9 mouse cellular contexts compared by ENCODE assay signal in the genomic region with DNA sequence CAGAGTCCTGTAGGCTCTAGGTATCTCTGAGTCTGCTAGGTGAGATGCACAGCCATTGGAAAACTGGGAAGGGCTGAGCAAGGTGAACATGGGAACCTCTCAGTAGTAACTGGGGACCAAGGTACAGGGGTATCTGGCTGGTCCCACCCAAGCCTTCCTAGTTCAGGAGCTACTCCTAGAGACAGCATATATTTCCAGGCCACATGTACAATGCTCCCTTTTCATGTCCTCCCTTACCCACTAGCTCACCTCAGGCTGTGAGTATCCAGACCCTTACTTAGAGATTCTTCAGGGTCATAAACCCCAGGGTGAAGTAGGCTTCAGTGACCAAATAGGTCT. TPM values are rescaled to one million over a fixed set of nuclear protein-coding genes. Genes with fewer than 3 reads are reported as not detected.
DNase-seq lines count a peak whose midpoint lies in the region; ATAC-seq and TF ChIP-seq lines count a peak whose summit lies in the region.
"Had no signal": no experiment of that assay in that cellular context is flagged by ENCODE, and none has a peak within 500 bp of the region (broad histone marks: within the 10 kb centered on the region; RNA-seq: fewer than 3 reads in every experiment).

No protein-coding gene starts in this region.

- TF ChIP-seq CTCF in heart, adult 2 months (IDR thresholded peaks at IDR 0.05) = no peak
- TF ChIP-seq CTCF in midbrain, postnatal 0 days (IDR thresholded peaks at IDR 0.05) = no peak
- TF ChIP-seq CTCF in gastrocnemius, adult 2 months (IDR thresholded peaks at IDR 0.05) = no peak

- H3K4me3 ChIP-seq in heart, embryonic 16.5 days (ENCODE audit: low read length) = no peak overlapping the region; the same call in 1 of the 2 replicates
- H3K4me3 ChIP-seq in heart, adult 2 months = no peak overlapping the region
- H3K4me3 ChIP-seq in embryonic facial prominence, embryonic 12.5 days = peak overlapping the region; percentile 46
- peak overlapping the region; percentile 47 for H3K4me3 ChIP-seq in hindbrain, embryonic 15.5 days
- peak overlapping the region; percentile 56 for H3K4me3 ChIP-seq in midbrain, postnatal 0 days (ENCODE audit: low read depth, low read length)
- H3K4me3 ChIP-seq in gastrocnemius, adult 2 months = no peak overlapping the region; the same call in 1 of the 2 replicates

- no peak overlapping the region for H3K27ac ChIP-seq in heart, embryonic 16.5 days (ENCODE audit: low read length)
- no peak overlapping the region for H3K27ac ChIP-seq in heart, adult 2 months
- no peak overlapping the region for H3K27ac ChIP-seq in embryonic facial prominence, embryonic 12.5 days
- peak overlapping the region; percentile 76 for H3K27ac ChIP-seq in hindbrain, embryonic 15.5 days (replicated peaks)
- peak overlapping the region; percentile 83 for H3K27ac ChIP-seq in midbrain, postnatal 0 days (ENCODE audit: low read depth, low read length)
- no peak overlapping the region for H3K27ac ChIP-seq in gastrocnemius, adult 2 months

- no peak for TF ChIP-seq EP300 in heart, adult 2 months (IDR thresholded peaks at IDR 0.05; ENCODE audit: insufficient read depth, low read depth, low read length)

- H3K9ac ChIP-seq in heart, embryonic 16.5 days (ENCODE audit: low read length) = no peak overlapping the region; the same call in 1 of the 2 replicates
- H3K9ac ChIP-seq in heart, adult 2 months (ENCODE audit: low read depth, low read length) = no peak overlapping the region
- peak overlapping the region; percentile 62; the same call in 1 of the 2 replicates for H3K9ac ChIP-seq in embryonic facial prominence, embryonic 12.5 days
- H3K9ac ChIP-seq in hindbrain, embryonic 15.5 days = peak overlapping the region; percentile 61
- peak overlapping the region; percentile 84 for H3K9ac ChIP-seq in midbrain, postnatal 0 days (replicated peaks; ENCODE audit: low read length, poor library complexity, severe bottlenecking)

- ATAC-seq in heart, embryonic 16.5 days (replicated peaks; ENCODE audit: extremely low read depth, insufficient read depth, low FRiP score) = no peak
- ATAC-seq in embryonic facial prominence, embryonic 12.5 days (ENCODE audit: insufficient number of reproducible peaks, insufficient read depth, low FRiP score, low TSS enrichment) = no peak
- peak; percentile 39; the same call in 1 of the 2 replicates for ATAC-seq in hindbrain, embryonic 15.5 days (ENCODE audit: low FRiP score, low read depth)
- ATAC-seq in midbrain, postnatal 0 days (ENCODE audit: low FRiP score) = peak; percentile 48; the same call in 1 of the 2 replicates

- TF ChIP-seq POLR2A in heart, adult 2 months (IDR thresholded peaks at IDR 0.05; ENCODE audit: insufficient read depth, low read depth, low read length) = no peak

- H3K79me2 ChIP-seq in heart, adult 2 months (replicated peaks; ENCODE audit: control insufficient read depth, insufficient read depth, low read length) = no peaks in the 10 kb centered on the region

- no peaks in the 10 kb centered on the region for H3K4me1 ChIP-seq in heart, embryonic 16.5 days (ENCODE audit: control insufficient read depth, insufficient read depth, low read length)
- no peaks in the 10 kb centered on the region for H3K4me1 ChIP-seq in heart, adult 2 months (ENCODE audit: control insufficient read depth, insufficient read depth, low read length)
- H3K4me1 ChIP-seq in embryonic facial prominence, embryonic 12.5 days = peaks cover 8% of the 10 kb centered on the region; the same call in 1 of the 2 replicates
- H3K4me1 ChIP-seq in hindbrain, embryonic 15.5 days (replicated peaks) = peaks cover 17% of the 10 kb centered on the region; the same call in 1 of the 2 replicates
- H3K4me1 ChIP-seq in midbrain, postnatal 0 days (ENCODE audit: insufficient read depth, low read length) = peaks cover 7% of the 10 kb centered on the region; the same call in 1 of the 2 replicates

- no peaks in the 10 kb centered on the region; the same call in none of the 2 replicates for H3K27me3 ChIP-seq in heart, embryonic 16.5 days (ENCODE audit: control insufficient read depth, insufficient read depth, low read length)
- peaks cover 2% of the 10 kb centered on the region for H3K27me3 ChIP-seq in heart, adult 2 months (ENCODE audit: control insufficient read depth, insufficient read depth, low read length)
- peaks cover 16% of the 10 kb centered on the region for H3K27me3 ChIP-seq in embryonic facial prominence, embryonic 12.5 days
- no peaks in the 10 kb centered on the region for H3K27me3 ChIP-seq in hindbrain, embryonic 15.5 days
- H3K27me3 ChIP-seq in midbrain, postnatal 0 days (ENCODE audit: insufficient read depth, low read length) = no peaks in the 10 kb centered on the region
- H3K27me3 ChIP-seq: CH12.LX had no signal

- no peaks in the 10 kb centered on the region for H3K36me3 ChIP-seq in heart, embryonic 16.5 days (ENCODE audit: control insufficient read depth, insufficient read depth)
- H3K36me3 ChIP-seq in heart, adult 2 months (ENCODE audit: control insufficient read depth, insufficient read depth, low read length) = no peaks in the 10 kb centered on the region
- H3K36me3 ChIP-seq in embryonic facial prominence, embryonic 12.5 days = no peaks in the 10 kb centered on the region
- no peaks in the 10 kb centered on the region for H3K36me3 ChIP-seq in hindbrain, embryonic 15.5 days
- H3K36me3 ChIP-seq in midbrain, postnatal 0 days (ENCODE audit: insufficient read depth, low read length) = no peaks in the 10 kb centered on the region

- DNase-seq in heart, adult 2 months = no peak
- no peak for DNase-seq in midbrain, postnatal 0 days (ENCODE audit: low spot score)
- DNase-seq in thymus, postnatal 10 days (ENCODE audit: low spot score in 2 of 2) = no peak
- no peak for DNase-seq in urinary bladder, adult 2 months (ENCODE audit: low spot score)
- DNase-seq in gastrocnemius, adult 2 months = no peak

- H3K9me3 ChIP-seq in heart, embryonic 16.5 days (replicated peaks; ENCODE audit: control insufficient read depth, low read length) = no peaks in the 10 kb centered on the region
- no peaks in the 10 kb centered on the region for H3K9me3 ChIP-seq in embryonic facial prominence, embryonic 12.5 days
- H3K9me3 ChIP-seq in hindbrain, embryonic 15.5 days = no peaks in the 10 kb centered on the region
- H3K9me3 ChIP-seq in midbrain, postnatal 0 days (ENCODE audit: low read length) = no peaks in the 10 kb centered on the region

- intact Hi-C loops in heart, adult 2 months (cut with DNase I) = no loop called here
- intact Hi-C loops in gastrocnemius, adult 2 months (cut with DNase I) = no loop called here

- H3K4me2 ChIP-seq in heart, embryonic 16.5 days (ENCODE audit: low read depth, low read length) = peak overlapping the region; percentile 70
- H3K4me2 ChIP-seq in embryonic facial prominence, embryonic 12.5 days (replicated peaks) = peak overlapping the region; percentile 88
- H3K4me2 ChIP-seq in hindbrain, embryonic 15.5 days = peak overlapping the region; percentile 76
- H3K4me2 ChIP-seq in midbrain, postnatal 0 days (ENCODE audit: low read depth, low read length, poor library complexity, severe bottlenecking) = peak overlapping the region; percentile 77

RNA-seq across cellular contexts. Expression of gene Far2, which starts 0.6 kb away (rescaled TPM):
- polyA plus RNA-seq in heart, embryonic 16.5 days (2015; fragmentation: Nextera tagmentation; extraction: Ambion mirVana) = 1.1 and 1.3 TPM in 2 replicates
- total RNA-seq in heart, adult 2 months (2021) = not detected
- 0.03 TPM in 1 of 2 replicates, not detected in the other for polyA plus RNA-seq in heart, adult 2 months (2012; rRNA removed)
- 5.6 and 6.6 TPM in 2 replicates for polyA plus RNA-seq in embryonic facial prominence, embryonic 12.5 days (2016; fragmentation: Nextera tagmentation; extraction: Ambion mirVana)
- 25.2 and 27.1 TPM in 2 replicates for polyA plus RNA-seq in hindbrain, embryonic 15.5 days (2015; fragmentation: Nextera tagmentation; extraction: Ambion mirVana)
- total RNA-seq in midbrain, postnatal 0 days (2014; rRNA removed) = 39.8 and 40.2 TPM in 2 replicates
- polyA plus RNA-seq in midbrain, postnatal 0 days (2015; fragmentation: Nextera tagmentation; extraction: Ambion mirVana) = 34.9 and 35.2 TPM in 2 replicates
- 0.04 and 0.08 TPM in 2 replicates for polyA plus RNA-seq in urinary bladder, adult 2 months (2012; rRNA removed)
- under 1 TPM; 0.08 TPM for total RNA-seq in gastrocnemius, adult 2 months (2021)

Comparison
In these comparisons a context has a peak if more than half of its experiments do, and no peak if none do; other contexts are left out.
1. ATAC-seq: peak in hindbrain, embryonic 15.5 days (single experiment) and midbrain, postnatal 0 days (single experiment); none in heart, embryonic 16.5 days (single experiment) and embryonic facial prominence, embryonic 12.5 days (single experiment).
2. H3K27ac ChIP-seq: peak in hindbrain, embryonic 15.5 days (single experiment) and midbrain, postnatal 0 days (single experiment); none in heart, embryonic 16.5 days (single experiment), heart, adult 2 months (single experiment), embryonic facial prominence, embryonic 12.5 days (single experiment) and gastrocnemius, adult 2 months (single experiment).
3. H3K4me3 ChIP-seq: peak in embryonic facial prominence, embryonic 12.5 days (single experiment), hindbrain, embryonic 15.5 days (single experiment) and midbrain, postnatal 0 days (single experiment); none in heart, embryonic 16.5 days (single experiment), heart, adult 2 months (single experiment) and gastrocnemius, adult 2 months (single experiment).
4. H3K9ac ChIP-seq: peak in embryonic facial prominence, embryonic 12.5 days (single experiment), hindbrain, embryonic 15.5 days (single experiment) and midbrain, postnatal 0 days (single experiment); none in heart, embryonic 16.5 days (single experiment) and heart, adult 2 months (single experiment).
5. Peak in every context shown above with its lines, with median percentiles within 50 percentile points of each other: H3K4me2 ChIP-seq.